Mouse (Mus musculus) myocyte (in vitro differentiated cells): ENCODE measurements around the gene Ncf1. TPM values are rescaled to one million over a fixed set of nuclear protein-coding genes. Genes with fewer than 3 reads are reported as not detected.
A peak's percentile ranks its signal among the peaks of the same experiment; 100 is the strongest.

ENCODE experiments used
- H3K27me3 ChIP-seq: one replicate; pipeline ENCODE4 v1.6.1; 2011; ENCODE audit not compliant: control insufficient read depth, insufficient read depth, insufficient read length
- H3K36me3 ChIP-seq: one replicate; pipeline ENCODE4 v1.6.1; 2011; ENCODE audit not compliant: control insufficient read depth, insufficient read depth
- H3K4me2 ChIP-seq: one replicate; pipeline ENCODE4 v1.6.1; 2011; ENCODE audit warnings: low read depth, control low read depth
- H3K4me3 ChIP-seq: one replicate; pipeline ENCODE4 v1.5.1; 2011; ENCODE audit warnings: mild to moderate bottlenecking, control low read depth, moderate library complexity
- H3K79me2 ChIP-seq: one replicate; pipeline ENCODE4 v1.6.1; 2011; ENCODE audit not compliant: control insufficient read depth, insufficient read depth
- H3ac ChIP-seq: one replicate; pipeline ENCODE4 v1.6.1; 2011; ENCODE audit not compliant: control insufficient read depth, insufficient read length
- CEBPB ChIP-seq: IDR thresholded peaks from 2 replicates; pipeline ENCODE4 v1.6.1; 2011; ENCODE audit warnings: mild to moderate bottlenecking, moderate library complexity; ENCODE audit not compliant: poor library complexity, insufficient read depth, severe bottlenecking
- E2F4 ChIP-seq: IDR thresholded peaks from one replicate; pipeline ENCODE4 v1.6.1; 2011; ENCODE audit warnings: mild to moderate bottlenecking, control low read depth, moderate library complexity; ENCODE audit not compliant: insufficient read depth
- MAX ChIP-seq: IDR thresholded peaks from one replicate; pipeline ENCODE4 v1.6.1; 2011; ENCODE audit warnings: low read depth, mild to moderate bottlenecking, control low read depth
- MYOD1 ChIP-seq, 3 experiments: IDR thresholded peaks; one replicate each; pipeline ENCODE4 v1.6.1; 2011; ENCODE audit warnings: control low read depth in 2 of 3, low read depth in 2 of 3, mild to moderate bottlenecking in 2 of 3, moderate library complexity in 1 of 3; ENCODE audit not compliant: insufficient read length in 2 of 3, control insufficient read depth in 1 of 3
- MYOG ChIP-seq, 3 experiments: IDR thresholded peaks; one replicate each; pipeline ENCODE4 v1.6.1; 2011; ENCODE audit warnings: control low read depth in 2 of 3, low read depth in 2 of 3, mild to moderate bottlenecking in 2 of 3; ENCODE audit not compliant: insufficient read length in 2 of 3, control insufficient read depth in 1 of 3, insufficient read depth in 1 of 3
- POLR2A ChIP-seq: IDR thresholded peaks from one replicate; pipeline ENCODE4 v1.6.1; 2011; ENCODE audit warnings: low read depth, mild to moderate bottlenecking, control low read depth, moderate library complexity; ENCODE audit not compliant: insufficient read length
- POLR2AphosphoS2 ChIP-seq: IDR thresholded peaks from one replicate; pipeline ENCODE4 v1.6.1; 2011; ENCODE audit warnings: low read depth, control low read depth; ENCODE audit not compliant: insufficient read length
- REST ChIP-seq: IDR thresholded peaks from one replicate; pipeline ENCODE4 v1.6.1; 2011; ENCODE audit warnings: mild to moderate bottlenecking, control low read depth, moderate library complexity; ENCODE audit not compliant: insufficient read depth, insufficient read length
- SRF ChIP-seq: IDR thresholded peaks from one replicate; pipeline ENCODE4 v1.6.1; 2011; ENCODE audit warnings: low read depth; ENCODE audit not compliant: control insufficient read depth, insufficient read length
- TCF12 ChIP-seq: IDR thresholded peaks from one replicate; pipeline ENCODE4 v1.6.1; 2011; ENCODE audit warnings: mild to moderate bottlenecking, control low read depth; ENCODE audit not compliant: poor library complexity, insufficient read depth, severe bottlenecking
- TCF3 ChIP-seq: IDR thresholded peaks from one replicate; pipeline ENCODE4 v1.6.1; 2011; ENCODE audit warnings: low read depth, control low read depth; ENCODE audit not compliant: insufficient read length
- USF1 ChIP-seq: IDR thresholded peaks from one replicate; pipeline ENCODE4 v1.6.1; 2011; ENCODE audit warnings: low read depth, mild to moderate bottlenecking, control low read depth, moderate library complexity
- polyA plus RNA-seq: library from polyadenylated mRNA; unstranded; fragments of >200 nt; fragmentation: generic; extraction: Trizol; gene quantifications from one replicate; pipeline ENCODE4 v1.2.1, GENCODE M21; 2012; ENCODE audit warnings: missing spikeins

Ncf1 gene
- polyA plus RNA-seq, 1 experiment: 1.4 TPM

DNA sequence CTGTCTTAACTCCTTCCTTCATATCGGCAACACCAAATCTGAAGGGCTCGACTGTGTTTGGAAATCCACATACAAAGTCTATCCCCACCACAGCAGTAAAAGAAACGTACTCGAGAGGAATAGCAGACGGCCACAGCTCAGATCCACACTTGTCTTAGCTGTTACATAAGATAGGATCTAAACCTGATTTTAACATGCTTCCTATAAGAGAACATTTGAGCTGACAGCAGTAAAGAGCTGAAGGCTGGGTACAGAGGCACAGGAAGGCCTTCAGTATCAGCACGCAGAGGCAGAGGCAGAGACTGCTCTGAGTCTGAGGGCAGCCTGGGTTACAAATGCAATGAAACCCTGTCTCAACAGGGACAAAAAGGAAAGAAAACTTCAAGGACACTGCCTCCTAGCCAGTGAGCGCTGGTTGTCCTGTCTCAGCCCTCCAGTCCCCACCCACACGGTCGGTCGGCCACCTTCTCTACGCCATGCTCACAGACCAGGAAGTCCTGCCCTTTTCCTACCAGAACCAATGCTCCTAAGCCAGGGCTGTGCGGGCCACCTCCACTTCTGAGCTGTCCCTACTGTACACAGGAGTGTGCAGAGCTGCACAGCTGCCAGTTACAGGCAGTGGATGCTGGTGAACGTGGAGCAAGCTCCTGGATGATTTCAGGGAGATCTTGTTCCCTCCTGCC lies 28.1 kb upstream of the Ncf1 start:
- H3K4me2 ChIP-seq: no peak overlapping the region
- no peaks in the 10 kb centered on the region for H3K27me3 ChIP-seq
- no peak overlapping the region for H3ac ChIP-seq
- no peak for TF ChIP-seq MAX
- no peak for TF ChIP-seq POLR2A
- no peak for TF ChIP-seq E2F4
- TF ChIP-seq USF1: no peak
- no peak for TF ChIP-seq MYOG (IDR thresholded peaks at IDR 0.05; ENCODE audit: control insufficient read depth in 1 of 3, insufficient read depth in 1 of 3, insufficient read length in 2 of 3, low read depth in 2 of 3)
- H3K36me3 ChIP-seq: peaks cover 45% of the 10 kb centered on the region
- no peaks in the 10 kb centered on the region for H3K79me2 ChIP-seq
- H3K4me3 ChIP-seq: no peak overlapping the region

DNA sequence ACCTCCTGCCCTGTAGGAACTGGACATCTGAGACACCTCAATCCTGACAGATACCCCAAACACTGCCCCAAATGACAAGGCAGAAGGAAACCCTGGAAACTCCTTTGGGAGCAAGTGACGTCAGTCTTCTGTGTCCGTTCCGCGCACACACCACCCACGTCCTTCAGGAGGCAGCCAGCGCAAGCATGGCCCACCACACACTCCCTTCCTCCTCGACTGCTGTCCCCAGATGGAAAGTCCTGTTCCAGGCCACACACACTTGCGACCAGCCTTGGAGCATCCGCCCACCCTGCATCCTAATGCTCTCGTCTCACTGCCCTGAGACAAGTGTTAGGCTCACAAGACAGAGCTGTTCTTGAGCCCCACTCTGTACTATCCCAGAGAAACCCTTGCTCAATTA lies 25.9 kb upstream of the Ncf1 start:
- Histone ChIP-seq H3ac (no peak overlapping the region), H3K79me2 (no peaks in the 10 kb centered on the region), H3K36me3 (peaks cover 38% of the 10 kb centered on the region), H3K27me3 (no peaks in the 10 kb centered on the region), H3K4me3 (no peak overlapping the region), H3K4me2 (no peak overlapping the region)
- TF ChIP-seq CEBPB: no peak

DNA sequence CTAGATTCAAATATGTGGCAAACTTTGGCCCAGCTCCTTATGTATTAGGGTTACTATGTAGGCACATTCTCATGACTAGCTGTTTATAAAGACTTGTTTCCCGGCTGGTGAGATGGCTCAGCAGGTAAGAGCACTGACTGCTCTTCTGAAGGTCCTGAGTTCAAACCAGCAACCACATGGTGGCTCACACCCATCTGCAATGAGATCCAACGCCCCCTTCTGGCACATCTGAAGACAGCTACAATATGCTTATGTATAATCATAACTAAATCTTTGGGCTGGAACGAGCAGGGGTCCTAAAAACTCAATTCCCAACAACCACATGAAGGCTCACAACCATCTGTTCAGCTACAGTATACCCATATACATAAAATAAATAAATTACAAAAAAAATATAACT lies 24.4 kb upstream of the Ncf1 start:
- H3K79me2 ChIP-seq: no peaks in the 10 kb centered on the region
- no peak overlapping the region for H3K4me2 ChIP-seq
- peaks cover 24% of the 10 kb centered on the region for H3K36me3 ChIP-seq
- TF ChIP-seq POLR2A (no peak), TCF3 (no peak), SRF (no peak), MYOG (IDR thresholded peaks at IDR 0.05; ENCODE audit: control insufficient read depth in 1 of 3, insufficient read depth in 1 of 3, insufficient read length in 2 of 3, low read depth in 2 of 3) (no peak), MAX (no peak), MYOD1 (IDR thresholded peaks at IDR 0.05; ENCODE audit: control insufficient read depth in 1 of 3, insufficient read length in 2 of 3, low read depth in 2 of 3) (no peak), E2F4 (no peak), TCF12 (no peak), REST (no peak), POLR2AphosphoS2 (no peak), USF1 (no peak), CEBPB (no peak)
- no peaks in the 10 kb centered on the region for H3K27me3 ChIP-seq
- no peak overlapping the region for H3ac ChIP-seq
- no peak overlapping the region for H3K4me3 ChIP-seq

DNA sequence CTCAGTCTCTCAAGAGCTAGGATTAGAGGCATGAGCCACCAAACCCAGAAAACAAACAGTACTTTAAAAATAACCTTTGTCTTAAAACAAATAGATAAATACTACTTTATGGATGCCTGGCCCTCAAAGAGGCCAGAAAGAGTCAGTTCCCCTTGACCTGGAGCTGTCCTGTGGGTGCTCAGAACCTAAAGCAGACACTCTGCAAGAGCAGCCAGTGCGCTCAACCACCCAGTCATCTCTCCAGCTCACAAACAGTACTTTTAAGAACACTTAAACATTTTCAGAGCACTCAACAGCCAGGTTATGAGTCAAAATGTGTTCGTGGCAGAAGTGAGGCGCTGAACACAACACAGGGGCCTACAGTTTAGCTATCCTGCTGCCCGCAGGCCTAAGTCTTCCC lies 21.7 kb upstream of the Ncf1 start:
- no peak overlapping the region for H3K4me3 ChIP-seq
- H3K27me3 ChIP-seq: no peaks in the 10 kb centered on the region
- TF ChIP-seq POLR2AphosphoS2: no peak
- no peak for TF ChIP-seq TCF3
- TF ChIP-seq MYOG (IDR thresholded peaks at IDR 0.05; ENCODE audit: control insufficient read depth in 1 of 3, insufficient read depth in 1 of 3, insufficient read length in 2 of 3, low read depth in 2 of 3): no peak
- no peak for TF ChIP-seq MYOD1 (IDR thresholded peaks at IDR 0.05; ENCODE audit: control insufficient read depth in 1 of 3, insufficient read length in 2 of 3, low read depth in 2 of 3)
- no peak for TF ChIP-seq USF1
- no peak for TF ChIP-seq REST
- TF ChIP-seq POLR2A: no peak
- no peak for TF ChIP-seq TCF12
- TF ChIP-seq CEBPB: no peak
- TF ChIP-seq MAX: no peak
- TF ChIP-seq E2F4: no peak
- no peak for TF ChIP-seq SRF
- no peak overlapping the region for H3K4me2 ChIP-seq
- H3ac ChIP-seq: no peak overlapping the region
- H3K36me3 ChIP-seq: peaks cover 31% of the 10 kb centered on the region
- no peaks in the 10 kb centered on the region for H3K79me2 ChIP-seq

DNA sequence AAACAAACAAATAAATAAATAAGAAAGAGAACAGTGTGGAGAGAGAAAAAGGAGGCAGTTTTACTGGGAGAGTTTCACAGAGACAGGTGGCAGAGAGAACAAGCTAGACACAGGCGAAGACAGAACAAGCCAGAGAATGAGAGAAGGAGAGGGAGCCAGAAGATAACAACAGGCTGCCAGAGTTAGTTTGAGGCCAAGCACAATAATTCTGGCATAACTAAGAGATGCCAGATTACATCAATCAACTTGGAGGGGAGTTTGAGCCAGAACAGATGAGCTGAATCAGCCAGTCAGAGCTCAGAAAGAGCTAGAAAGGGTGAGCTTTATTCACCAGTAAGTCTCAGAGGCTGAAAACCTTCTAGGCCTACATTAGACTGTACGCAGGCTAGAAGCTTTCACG lies 21.2 kb upstream of the Ncf1 start:
- Histone ChIP-seq H3K4me2 (no peak overlapping the region), H3K79me2 (no peaks in the 10 kb centered on the region), H3K27me3 (no peaks in the 10 kb centered on the region), H3K4me3 (no peak overlapping the region), H3ac (no peak overlapping the region), H3K36me3 (peaks cover 30% of the 10 kb centered on the region)
- no peak for TF ChIP-seq E2F4
- no peak for TF ChIP-seq MYOD1 (IDR thresholded peaks at IDR 0.05; ENCODE audit: control insufficient read depth in 1 of 3, insufficient read length in 2 of 3, low read depth in 2 of 3)
- TF ChIP-seq POLR2AphosphoS2: no peak

DNA sequence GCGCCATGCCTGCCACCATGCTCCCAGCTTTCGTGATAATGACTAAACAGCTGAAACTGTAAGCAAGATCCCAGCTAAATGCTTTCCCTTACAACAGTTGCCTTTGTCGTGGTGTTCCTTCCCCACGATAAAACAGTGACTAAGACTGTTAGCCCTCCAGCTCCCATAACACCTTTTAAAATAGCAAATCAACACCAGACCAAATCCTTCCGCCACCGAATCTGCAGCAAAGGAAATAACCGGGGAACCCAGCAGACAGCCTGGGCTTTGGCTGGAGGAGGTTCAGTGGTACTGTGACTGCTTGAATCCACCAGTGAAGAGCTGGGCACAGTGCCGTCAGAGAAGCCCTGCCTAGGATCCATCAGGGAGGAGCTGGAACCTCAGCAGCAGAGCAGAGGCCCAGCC lies 19.8 kb upstream of the Ncf1 start:
- Histone ChIP-seq H3K4me3 (no peak overlapping the region), H3ac (no peak overlapping the region), H3K36me3 (peaks cover 27% of the 10 kb centered on the region), H3K79me2 (no peaks in the 10 kb centered on the region), H3K27me3 (no peaks in the 10 kb centered on the region), H3K4me2 (no peak overlapping the region)
- TF ChIP-seq REST (no peak), TCF3 (no peak), POLR2A (no peak), TCF12 (no peak), E2F4 (no peak), MYOD1 (IDR thresholded peaks at IDR 0.05; ENCODE audit: control insufficient read depth in 1 of 3, insufficient read length in 2 of 3, low read depth in 2 of 3) (peak in 1 of 3 experiments; percentile 49), SRF (no peak), MYOG (IDR thresholded peaks at IDR 0.05; ENCODE audit: control insufficient read depth in 1 of 3, insufficient read depth in 1 of 3, insufficient read length in 2 of 3, low read depth in 2 of 3) (peak in 2 of 3 experiments; percentile 22 to 50), CEBPB (no peak), MAX (no peak), USF1 (no peak)
